Mouse (Mus musculus) stomach, postnatal 0 days (tissue): ENCODE results near the gene Epb41.

ENCODE experiments used
- CTCF ChIP-seq: IDR thresholded peaks from 2 replicates; pipeline ENCODE4 v1.5.1; 2016; ENCODE audit warnings: antibody characterized with exemption, low read depth, mild to moderate bottlenecking, moderate library complexity
- EP300 ChIP-seq: optimal IDR thresholded peaks from 2 replicates; pipeline ENCODE3; 2016; ENCODE audit warnings: antibody characterized with exemption

GRCm38 (mm10) chr4:132113411-132114095 lies 38.4 kb upstream of the Epb41 start:
- TF ChIP-seq EP300 (no peak), CTCF (peak; percentile 41)
